Mouse (Mus musculus) heart, postnatal 0 days (tissue): ENCODE data around the gene Bhlha15. TPM values are rescaled to one million over a fixed set of nuclear protein-coding genes. Genes with fewer than 3 reads are reported as not detected.

ENCODE experiments used
- ATAC-seq: fragments of 200-750 bp; cut with Nextera tagmentation; 2 replicates; pipeline ENCODE4 v1.8.0; 2017; ENCODE audit warnings: low read depth, moderate number of reproducible peaks, moderate library complexity; ENCODE audit not compliant: insufficient read depth
- DNase-seq: peaks from one replicate; pipeline ENCODE4 v3.0.0-alpha.2; 2016; ENCODE audit warnings: low spot score
- H3K27ac ChIP-seq: fragments of 300-500 bp; sonication (generic); 2 replicates; pipeline ENCODE4 v1.5.1; 2014; ENCODE audit warnings: low read depth, mild to moderate bottlenecking
- H3K27me3 ChIP-seq: fragments of 300-500 bp; sonication (generic); 2 replicates; pipeline ENCODE4 v1.6.1; 2014; ENCODE audit warnings: low read length, mixed read lengths; ENCODE audit not compliant: control insufficient read depth, insufficient read depth
- H3K36me3 ChIP-seq: fragments of 300-500 bp; sonication (generic); replicated peaks from 2 replicates; pipeline ENCODE4 v1.6.1; 2014; ENCODE audit warnings: low read length, mixed read lengths; ENCODE audit not compliant: control insufficient read depth, insufficient read depth
- H3K4me1 ChIP-seq: fragments of 300-500 bp; sonication (generic); 2 replicates; pipeline ENCODE4 v1.6.1; 2014; ENCODE audit warnings: antibody characterized with exemption; ENCODE audit not compliant: control insufficient read depth, insufficient read depth
- H3K4me2 ChIP-seq: fragments of 300-500 bp; sonication (generic); 2 replicates; pipeline ENCODE4 v1.6.1; 2014; ENCODE audit warnings: low read depth, mild to moderate bottlenecking, low read length, moderate library complexity
- H3K4me3 ChIP-seq: fragments of 300-500 bp; sonication (generic); 2 replicates; pipeline ENCODE4 v1.5.1; 2014; ENCODE audit warnings: low read depth, low read length
- H3K9ac ChIP-seq: fragments of 300-500 bp; sonication (generic); replicated peaks from 2 replicates; pipeline ENCODE4 v1.6.1; 2014; ENCODE audit warnings: low read depth, low read length, mixed read lengths
- H3K9me3 ChIP-seq: fragments of 300-500 bp; sonication (generic); replicated peaks from 2 replicates; pipeline ENCODE4 v1.6.1; 2016; ENCODE audit warnings: low read length; ENCODE audit not compliant: control insufficient read depth
- CTCF ChIP-seq: IDR thresholded peaks from 2 replicates; pipeline ENCODE4 v1.5.1; 2016; ENCODE audit warnings: antibody characterized with exemption, control low read depth, low read depth
- EP300 ChIP-seq: IDR thresholded peaks from 2 replicates; pipeline ENCODE4 v1.6.1; 2016; ENCODE audit warnings: antibody characterized with exemption, low read depth
- WGBS: fragments of 180-500 bp; shearing (Covaris S2); extraction: QIAGEN DNeasy Blood & Tissue Kit; methylation state at CpG from one replicate; pipeline ENCODE4 v1.1.7; 2014; 5-methylcytosine and 5-hydroxymethylcytosine counted together
- polyA plus RNA-seq: library from polyadenylated mRNA; unstranded; fragments of >200 nt; fragmentation: Nextera tagmentation; extraction: Ambion mirVana; gene quantifications from 2 replicates; pipeline ENCODE4 v1.2.1, GENCODE M21; 2015
- total RNA-seq: library from RNA; depleted of rRNA; stranded (reverse); fragments of >200 nt; gene quantifications from 2 replicates; pipeline ENCODE4 v1.2.3, GENCODE M21; 2014; ENCODE audit warnings: low replicate concordance

The Bhlha15 gene
- total and polyA plus RNA-seq, 2 experiments from 2014 or later = 0.04 to 0.31 TPM

- DNase-seq (no peak), ATAC-seq (no peak)
- Histone ChIP-seq H3K9me3 (no peaks in the 10 kb centered on the region), H3K36me3 (peaks cover 51% of the 10 kb centered on the region), H3K4me2 (no peak overlapping the region), H3K9ac (no peak overlapping the region), H3K27me3 (no peaks in the 10 kb centered on the region), H3K4me1 (no peaks in the 10 kb centered on the region), H3K4me3 (no peak overlapping the region), H3K27ac (no peak overlapping the region)
- 84% methylated on average over 10 of the region's 10 CpGs for WGBS
- TF ChIP-seq CTCF (no peak), EP300 (no peak)
Observed at GRCm38 (mm10) chr5:144203398-144203959, 13.4 kb downstream of the Bhlha15 start.

GRCm38 (mm10) chr5:144204303-144204702, 14.2 kb downstream of the Bhlha15 start:
- Histone ChIP-seq H3K27me3 (no peaks in the 10 kb centered on the region), H3K27ac (no peak overlapping the region), H3K4me2 (no peak overlapping the region), H3K4me1 (no peaks in the 10 kb centered on the region), H3K36me3 (peaks cover 52% of the 10 kb centered on the region), H3K9me3 (no peaks in the 10 kb centered on the region), H3K4me3 (no peak overlapping the region), H3K9ac (no peak overlapping the region)
- ATAC-seq (no peak), DNase-seq (no peak)
- TF ChIP-seq CTCF = no peak
- no peak for TF ChIP-seq EP300
- WGBS = 89% methylated on average over 12 of the region's 12 CpGs

- H3K27me3 ChIP-seq = no peaks in the 10 kb centered on the region
- WGBS = 85% methylated on average over 10 of the region's 10 CpGs
- no peak overlapping the region for H3K4me3 ChIP-seq
- H3K9ac ChIP-seq = no peak overlapping the region
- H3K9me3 ChIP-seq = no peaks in the 10 kb centered on the region
- TF ChIP-seq EP300 = no peak
- TF ChIP-seq CTCF = no peak
- peaks cover 58% of the 10 kb centered on the region for H3K36me3 ChIP-seq
- no peak for ATAC-seq
- H3K4me1 ChIP-seq = no peaks in the 10 kb centered on the region
- H3K27ac ChIP-seq = no peak overlapping the region
- no peak overlapping the region for H3K4me2 ChIP-seq
- DNase-seq = no peak
Observed at GRCm38 (mm10) chr5:144204911-144205310, 14.8 kb downstream of the Bhlha15 start.

- H3K4me1 ChIP-seq = no peaks in the 10 kb centered on the region
- no peaks in the 10 kb centered on the region for H3K9me3 ChIP-seq
- TF ChIP-seq EP300 (no peak), CTCF (no peak)
- H3K4me2 ChIP-seq = no peak overlapping the region
- H3K27ac ChIP-seq = no peak overlapping the region
- no peak overlapping the region for H3K4me3 ChIP-seq
- ATAC-seq = no peak
- DNase-seq = no peak
- H3K9ac ChIP-seq = no peak overlapping the region
- H3K36me3 ChIP-seq = peaks cover 70% of the 10 kb centered on the region
- 93% methylated on average over 15 of the region's 15 CpGs for WGBS
- H3K27me3 ChIP-seq = no peaks in the 10 kb centered on the region
Observed at GRCm38 (mm10) chr5:144206069-144206468, 16.0 kb downstream of the Bhlha15 start.

- H3K36me3 ChIP-seq = peaks cover 74% of the 10 kb centered on the region
- H3K9me3 ChIP-seq = no peaks in the 10 kb centered on the region
- H3K27ac ChIP-seq = no peak overlapping the region
- no peaks in the 10 kb centered on the region for H3K27me3 ChIP-seq
- no peak overlapping the region for H3K4me3 ChIP-seq
- no peak for DNase-seq
- H3K4me2 ChIP-seq = no peak overlapping the region
- TF ChIP-seq CTCF = peak; percentile 80
- no peak for TF ChIP-seq EP300
- WGBS = 47% methylated on average over 11 of the region's 11 CpGs
- H3K4me1 ChIP-seq = no peaks in the 10 kb centered on the region
- H3K9ac ChIP-seq = no peak overlapping the region
- no peak for ATAC-seq
Observed at GRCm38 (mm10) chr5:144207478-144207877, 17.4 kb downstream of the Bhlha15 start.

GRCm38 (mm10) chr5:144214453-144214852, 24.4 kb downstream of the Bhlha15 start:
- WGBS = 32% methylated on average over 7 of the region's 7 CpGs

More at GRCm38 (mm10) chr5:144214453-144214852, 24.4 kb downstream of the Bhlha15 start:
- H3K9me3 ChIP-seq = no peaks in the 10 kb centered on the region
- peaks cover 42% of the 10 kb centered on the region for H3K36me3 ChIP-seq
- ATAC-seq (no peak), DNase-seq (peak; percentile 11)
- no peak overlapping the region for H3K27ac ChIP-seq
- no peaks in the 10 kb centered on the region for H3K27me3 ChIP-seq
- H3K4me1 ChIP-seq = no peaks in the 10 kb centered on the region
- H3K4me2 ChIP-seq = no peak overlapping the region
- no peak overlapping the region for H3K4me3 ChIP-seq
- no peak for TF ChIP-seq EP300
- TF ChIP-seq CTCF = peak; percentile 87
- no peak overlapping the region for H3K9ac ChIP-seq
